31 mouse cellular contexts compared by ENCODE assay signal in the genomic region with DNA sequence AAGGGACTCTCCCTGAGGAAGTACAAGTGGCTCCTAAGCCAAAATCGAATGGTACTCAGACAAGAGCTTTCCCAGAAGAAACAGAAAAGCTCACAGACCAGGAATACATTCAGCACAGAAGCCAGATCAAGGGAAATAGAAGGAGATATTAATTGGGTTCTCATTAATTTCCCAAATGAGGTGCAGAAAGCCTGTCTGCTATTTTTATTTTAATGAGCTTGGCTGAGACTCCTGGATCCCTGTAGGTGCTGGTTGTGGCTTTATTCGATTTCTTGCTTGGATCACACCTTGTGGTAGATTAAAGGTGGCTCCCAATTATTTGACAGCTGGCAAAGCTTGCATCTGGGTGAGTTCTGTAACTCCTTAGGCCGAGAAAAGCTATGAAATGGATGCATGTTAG. TPM values are rescaled to one million over a fixed set of nuclear protein-coding genes. Genes with fewer than 3 reads are reported as not detected.
DNase-seq lines count a peak whose midpoint lies in the region; ATAC-seq and TF ChIP-seq lines count a peak whose summit lies in the region.
"Had no signal": no experiment of that assay in that cellular context is flagged by ENCODE, and none has a peak within 500 bp of the region (broad histone marks: within the 10 kb centered on the region; RNA-seq: fewer than 3 reads in every experiment).

No protein-coding gene starts in this region.

- H3K27ac ChIP-seq in forebrain, embryonic 16.5 days (ENCODE audit: low read length) = no peak overlapping the region
- H3K27ac ChIP-seq in forebrain, embryonic 15.5 days (replicated peaks) = no peak overlapping the region
- no peak overlapping the region for H3K27ac ChIP-seq in hindbrain, postnatal 0 days
- no peak overlapping the region for H3K27ac ChIP-seq in hindbrain, embryonic 13.5 days
- H3K27ac ChIP-seq in midbrain, postnatal 0 days (ENCODE audit: low read depth, low read length) = no peak overlapping the region
- H3K27ac ChIP-seq in midbrain, embryonic 13.5 days = no peak overlapping the region
- H3K27ac ChIP-seq: embryonic facial prominence, embryonic 10.5 days; embryonic facial prominence, embryonic 13.5 days; hindbrain, embryonic 10.5 days; hindbrain, embryonic 14.5 days had no signal

- H3K9ac ChIP-seq in forebrain, embryonic 16.5 days (replicated peaks; ENCODE audit: low read depth, low read length) = no peak overlapping the region
- H3K9ac ChIP-seq in forebrain, embryonic 15.5 days (replicated peaks) = no peak overlapping the region
- H3K9ac ChIP-seq in hindbrain, postnatal 0 days (replicated peaks; ENCODE audit: low read length) = no peak overlapping the region
- no peak overlapping the region for H3K9ac ChIP-seq in hindbrain, embryonic 13.5 days
- H3K9ac ChIP-seq in midbrain, postnatal 0 days (replicated peaks; ENCODE audit: low read length, poor library complexity, severe bottlenecking) = no peak overlapping the region
- H3K9ac ChIP-seq in midbrain, embryonic 13.5 days (replicated peaks) = no peak overlapping the region
- H3K9ac ChIP-seq: embryonic facial prominence, embryonic 13.5 days; hindbrain, embryonic 14.5 days had no signal

- no peaks in the 10 kb centered on the region for H3K27me3 ChIP-seq in forebrain, embryonic 16.5 days (replicated peaks; ENCODE audit: control insufficient read depth, insufficient read depth, low read length)
- H3K27me3 ChIP-seq in forebrain, embryonic 15.5 days = no peaks in the 10 kb centered on the region
- H3K27me3 ChIP-seq in hindbrain, postnatal 0 days (ENCODE audit: insufficient read depth, low read length) = no peaks in the 10 kb centered on the region
- H3K27me3 ChIP-seq in hindbrain, embryonic 13.5 days = no peaks in the 10 kb centered on the region
- H3K27me3 ChIP-seq in midbrain, postnatal 0 days (ENCODE audit: insufficient read depth, low read length) = no peaks in the 10 kb centered on the region
- H3K27me3 ChIP-seq in midbrain, embryonic 13.5 days = no peaks in the 10 kb centered on the region
- H3K27me3 ChIP-seq: embryonic facial prominence, embryonic 13.5 days had no signal

- peak; percentile 7 for DNase-seq in hindbrain, postnatal 0 days (ENCODE audit: low spot score)
- DNase-seq in midbrain, postnatal 0 days (ENCODE audit: low spot score) = peak; percentile 17
- DNase-seq: adrenal gland, adult 2 months; adrenal gland, postnatal 14 days; cerebellum, adult 11-12 months; cerebellum, adult 8-10 months; cerebellum, postnatal 10 days; cerebellum, postnatal 36 days; embryo, embryonic 11 days; gastrocnemius, postnatal 36 days; heart, postnatal 36 days; kidney, adult 18-20 months had no signal

- peaks cover 5% of the 10 kb centered on the region; the same call in 1 of the 2 replicates for H3K4me1 ChIP-seq in forebrain, embryonic 16.5 days (replicated peaks; ENCODE audit: control insufficient read depth, insufficient read depth, low read length)
- H3K4me1 ChIP-seq in forebrain, embryonic 15.5 days = peaks cover 6% of the 10 kb centered on the region
- H3K4me1 ChIP-seq in hindbrain, postnatal 0 days (ENCODE audit: insufficient read depth, low read length) = peaks cover 9% of the 10 kb centered on the region; the same call in 1 of the 2 replicates
- peaks cover 15% of the 10 kb centered on the region for H3K4me1 ChIP-seq in hindbrain, embryonic 13.5 days (replicated peaks)
- H3K4me1 ChIP-seq in midbrain, postnatal 0 days (ENCODE audit: insufficient read depth, low read length) = peaks cover 5% of the 10 kb centered on the region; the same call in 1 of the 2 replicates
- H3K4me1 ChIP-seq in midbrain, embryonic 13.5 days (replicated peaks) = peaks cover 23% of the 10 kb centered on the region; the same call in 1 of the 2 replicates
- H3K4me1 ChIP-seq: embryonic facial prominence, embryonic 13.5 days had no signal

- 39% methylated on average over 3 of the region's 3 CpGs for WGBS in forebrain, embryonic 16.5 days
- 30% methylated on average over 3 of the region's 3 CpGs for WGBS in forebrain, embryonic 15.5 days
- 50% methylated on average over 3 of the region's 3 CpGs for WGBS in hindbrain, postnatal 0 days
- WGBS in hindbrain, embryonic 13.5 days = 77% methylated on average over 3 of the region's 3 CpGs
- WGBS in midbrain, postnatal 0 days = 45% methylated on average over 3 of the region's 3 CpGs
- WGBS in midbrain, embryonic 13.5 days = 69% methylated on average over 3 of the region's 3 CpGs

- ATAC-seq in forebrain, embryonic 16.5 days = peak; percentile 54; the same call in 1 of the 2 replicates
- ATAC-seq in forebrain, embryonic 15.5 days (replicated peaks) = no peak
- no peak for ATAC-seq in hindbrain, postnatal 0 days
- ATAC-seq in hindbrain, embryonic 13.5 days (ENCODE audit: low FRiP score) = no peak
- ATAC-seq in midbrain, postnatal 0 days (ENCODE audit: low FRiP score) = no peak
- no peak for ATAC-seq in midbrain, embryonic 13.5 days
- ATAC-seq: CD4-positive, CD25-positive, alpha-beta regulatory T cell, adult 4 months; inflammation-experienced regulatory T-cells, adult 6 months; intestine, embryonic 16.5 days had no signal

- no peaks in the 10 kb centered on the region for H3K9me3 ChIP-seq in forebrain, embryonic 16.5 days (ENCODE audit: control insufficient read depth, low read length)
- H3K9me3 ChIP-seq in forebrain, embryonic 15.5 days = no peaks in the 10 kb centered on the region
- no peaks in the 10 kb centered on the region for H3K9me3 ChIP-seq in hindbrain, postnatal 0 days (ENCODE audit: low read length)
- H3K9me3 ChIP-seq in hindbrain, embryonic 13.5 days = no peaks in the 10 kb centered on the region
- no peaks in the 10 kb centered on the region for H3K9me3 ChIP-seq in midbrain, postnatal 0 days (ENCODE audit: low read length)
- no peaks in the 10 kb centered on the region for H3K9me3 ChIP-seq in midbrain, embryonic 13.5 days
- H3K9me3 ChIP-seq: embryonic facial prominence, embryonic 10.5 days; embryonic facial prominence, embryonic 13.5 days; hindbrain, embryonic 10.5 days had no signal

- no peaks in the 10 kb centered on the region for H3K36me3 ChIP-seq in forebrain, embryonic 16.5 days (ENCODE audit: control insufficient read depth, insufficient read depth)
- H3K36me3 ChIP-seq in forebrain, embryonic 15.5 days = no peaks in the 10 kb centered on the region
- H3K36me3 ChIP-seq in hindbrain, postnatal 0 days (ENCODE audit: insufficient read depth, low read length) = no peaks in the 10 kb centered on the region
- no peaks in the 10 kb centered on the region for H3K36me3 ChIP-seq in hindbrain, embryonic 13.5 days
- no peaks in the 10 kb centered on the region for H3K36me3 ChIP-seq in midbrain, postnatal 0 days (ENCODE audit: insufficient read depth, low read length)
- H3K36me3 ChIP-seq in midbrain, embryonic 13.5 days = no peaks in the 10 kb centered on the region
- H3K36me3 ChIP-seq: embryonic facial prominence, embryonic 10.5 days; embryonic facial prominence, embryonic 13.5 days; hindbrain, embryonic 10.5 days had no signal

- H3K4me3 ChIP-seq in forebrain, embryonic 16.5 days (replicated peaks; ENCODE audit: low read length) = no peak overlapping the region
- no peak overlapping the region for H3K4me3 ChIP-seq in forebrain, embryonic 15.5 days
- no peak overlapping the region for H3K4me3 ChIP-seq in hindbrain, postnatal 0 days (ENCODE audit: low read length)
- H3K4me3 ChIP-seq in hindbrain, embryonic 13.5 days = no peak overlapping the region
- no peak overlapping the region for H3K4me3 ChIP-seq in midbrain, postnatal 0 days (ENCODE audit: low read depth, low read length)
- H3K4me3 ChIP-seq in midbrain, embryonic 13.5 days (replicated peaks) = no peak overlapping the region
- H3K4me3 ChIP-seq: embryonic facial prominence, embryonic 10.5 days; embryonic facial prominence, embryonic 13.5 days; erythroblast, embryonic 14.5 days; hindbrain, embryonic 10.5 days had no signal

- no peak overlapping the region for H3K4me2 ChIP-seq in forebrain, embryonic 16.5 days (ENCODE audit: low read length)
- no peak overlapping the region for H3K4me2 ChIP-seq in forebrain, embryonic 15.5 days (replicated peaks)
- H3K4me2 ChIP-seq in hindbrain, postnatal 0 days (ENCODE audit: low read depth, low read length) = no peak overlapping the region
- H3K4me2 ChIP-seq in hindbrain, embryonic 13.5 days = no peak overlapping the region
- no peak overlapping the region for H3K4me2 ChIP-seq in midbrain, postnatal 0 days (ENCODE audit: low read depth, low read length, poor library complexity, severe bottlenecking)
- H3K4me2 ChIP-seq in midbrain, embryonic 13.5 days (replicated peaks) = no peak overlapping the region
- H3K4me2 ChIP-seq: embryonic facial prominence, embryonic 13.5 days; heart, embryonic 11.5 days; hindbrain, embryonic 14.5 days had no signal

- no peak for TF ChIP-seq CTCF in hindbrain, postnatal 0 days (IDR thresholded peaks at IDR 0.05; ENCODE audit: low read depth)
- no peak for TF ChIP-seq CTCF in midbrain, postnatal 0 days (IDR thresholded peaks at IDR 0.05)

RNA-seq across cellular contexts. Expression of gene Pcp4, which starts 35.2 kb away (rescaled TPM):
- 147 and 175 TPM in 2 replicates for polyA plus RNA-seq in forebrain, embryonic 16.5 days (2015; fragmentation: Nextera tagmentation; extraction: Ambion mirVana)
- 141 and 169 TPM in 2 replicates for polyA plus RNA-seq in forebrain, embryonic 15.5 days (2015; fragmentation: Nextera tagmentation; extraction: Ambion mirVana)
- 213 and 218 TPM in 2 replicates for total RNA-seq in hindbrain, postnatal 0 days (2014; rRNA removed)
- polyA plus RNA-seq in hindbrain, postnatal 0 days (2015; fragmentation: Nextera tagmentation; extraction: Ambion mirVana) = 753 and 804 TPM in 2 replicates
- 214 TPM in 2 replicates for polyA plus RNA-seq in hindbrain, embryonic 13.5 days (2015; fragmentation: Nextera tagmentation; extraction: Ambion mirVana)
- 333 and 361 TPM in 2 replicates for total RNA-seq in midbrain, postnatal 0 days (2014; rRNA removed)
- 687 and 775 TPM in 2 replicates for polyA plus RNA-seq in midbrain, postnatal 0 days (2015; fragmentation: Nextera tagmentation; extraction: Ambion mirVana)
- polyA plus RNA-seq in midbrain, embryonic 13.5 days (2015; fragmentation: Nextera tagmentation; extraction: Ambion mirVana) = 177 and 218 TPM in 2 replicates
- total RNA-seq: gastrocnemius, adult 8-10 months; granulocyte monocyte progenitor cell, adult 5-6 weeks; MEL had no signal
- polyA plus RNA-seq: adrenal gland, adult 2 months; CD4-positive, CD25-positive, alpha-beta regulatory T cell, adult 4 months; erythroblast, embryonic 14.5 days; heart, postnatal 0 days; inflammation-experienced regulatory T-cells, adult 6 months had no signal

RNA-seq across cellular contexts. Expression of gene Itgb2l, which starts 59.2 kb away (rescaled TPM):
- polyA plus RNA-seq in forebrain, embryonic 16.5 days (2015; fragmentation: Nextera tagmentation; extraction: Ambion mirVana) = not detected in 2 replicates
- not detected in 2 replicates for polyA plus RNA-seq in forebrain, embryonic 15.5 days (2015; fragmentation: Nextera tagmentation; extraction: Ambion mirVana)
- 1.3 TPM in 1 of 2 replicates, not detected in the other for total RNA-seq in hindbrain, postnatal 0 days (2014; rRNA removed)
- not detected in 2 replicates for polyA plus RNA-seq in hindbrain, postnatal 0 days (2015; fragmentation: Nextera tagmentation; extraction: Ambion mirVana)
- polyA plus RNA-seq in hindbrain, embryonic 13.5 days (2015; fragmentation: Nextera tagmentation; extraction: Ambion mirVana) = not detected in 2 replicates
- not detected in 2 replicates for total RNA-seq in midbrain, postnatal 0 days (2014; rRNA removed)
- 0.53 TPM in 1 of 2 replicates, not detected in the other for polyA plus RNA-seq in midbrain, postnatal 0 days (2015; fragmentation: Nextera tagmentation; extraction: Ambion mirVana)
- polyA plus RNA-seq in midbrain, embryonic 13.5 days (2015; fragmentation: Nextera tagmentation; extraction: Ambion mirVana) = 0.12 TPM in 1 of 2 replicates, not detected in the other
- total RNA-seq: adrenal gland, adult 2 months; gastrocnemius, adult 8-10 months; gastrocnemius, postnatal 36 days; heart, postnatal 36 days; MEL had no signal
- polyA plus RNA-seq: adrenal gland, adult 2 months; CD4-positive, CD25-positive, alpha-beta regulatory T cell, adult 4 months; cortical plate, adult 2 months; embryonic facial prominence, embryonic 10.5 days; embryonic facial prominence, embryonic 13.5 days; erythroblast, embryonic 14.5 days; heart, embryonic 14.5 days; heart, postnatal 0 days; hindbrain, embryonic 10.5 days; hindbrain, embryonic 14.5 days; inflammation-experienced regulatory T-cells, adult 6 months had no signal
